ENCODE assay signal across 14 mouse cellular contexts in genomic region chr10:68312734-68313133, GRCm38 (mm10).
"Had no signal": no experiment of that assay in that cellular context is flagged by ENCODE, and none has a peak within 500 bp of the region (broad histone marks: within the 10 kb centered on the region; RNA-seq: fewer than 3 reads in every experiment).

No protein-coding gene starts in this region.

- H3K9me3 ChIP-seq: midbrain, embryonic 13.5 days had no signal

- H3K36me3 ChIP-seq: liver, embryonic 12.5 days; midbrain, embryonic 13.5 days had no signal

- H3K9ac ChIP-seq: liver, embryonic 12.5 days; lung, embryonic 14.5 days; midbrain, embryonic 13.5 days had no signal

- H3K27me3 ChIP-seq: liver, embryonic 12.5 days; midbrain, embryonic 13.5 days had no signal

- H3K4me3 ChIP-seq: liver, embryonic 12.5 days; midbrain, embryonic 13.5 days had no signal

- H3K4me2 ChIP-seq: liver, embryonic 12.5 days; lung, embryonic 14.5 days; midbrain, embryonic 13.5 days had no signal

- DNase-seq: kidney, adult 11 months; kidney, adult 9 months; kidney, postnatal 36 days; layer of hippocampus, adult 9-11 months; layer of hippocampus, postnatal 36 days; left cerebral cortex, postnatal 4 days; lung, embryonic 14.5 days; lung, postnatal 10 days; right cerebral cortex, postnatal 14 days; thymus, adult 2 months; thymus, postnatal 25 days had no signal

- H3K4me1 ChIP-seq: liver, embryonic 12.5 days; midbrain, embryonic 13.5 days had no signal

- ATAC-seq: liver, embryonic 12.5 days; midbrain, embryonic 13.5 days had no signal

- H3K27ac ChIP-seq: kidney, postnatal 0 days; liver, embryonic 12.5 days; midbrain, embryonic 13.5 days had no signal
